Mouse (Mus musculus) MEL (cell line): Measurements from ENCODE around the gene Ero1l. TPM values are rescaled to one million over a fixed set of nuclear protein-coding genes. Genes with fewer than 3 reads are reported as not detected.

Experiments
- polyA plus RNA-seq, 2 experiments: library from polyadenylated mRNA; stranded (reverse) in 1 of 2; unstranded in 1 of 2; fragments of >175 nt in 1 of 2; fragments of >200 nt in 1 of 2; gene quantifications; 2 replicates each; pipeline versions ENCODE4 v1.2.1 to v1.2.4; 2012; ENCODE audit warnings: low replicate concordance in 2 of 2, low read depth in 1 of 2; ENCODE audit not compliant: insufficient read length in 2 of 2, insufficient read depth in 1 of 2, missing spikeins in 1 of 2
- total RNA-seq: library from RNA; depleted of rRNA; stranded (reverse); fragments of 300-350 nt; gene quantifications from 2 replicates; pipeline ENCODE4 v1.2.3, GENCODE M21; 2012; rRNA removed

Gene Ero1l
- total and polyA plus RNA-seq, 3 experiments = 42.0 to 273 (median 114) TPM

Other genes starting within 250 kb of the Ero1l start
- 0.07 TPM in 1 of 2 replicates, not detected in the other for gene Gpr137c, start 99.1 kb downstream of the Ero1l start, total RNA-seq
- gene Gpr137c, start 99.1 kb downstream of the Ero1l start, polyA plus RNA-seq = under 1 TPM in 1 of 2 experiments, not detected in 1; 0.01 TPM
- 0.07 and 0.08 TPM in 2 replicates for gene Txndc16, start 98.4 kb downstream of the Ero1l start, total RNA-seq
- under 1 TPM in 1 of 2 experiments, not detected in 1; 0.24 TPM for gene Txndc16, start 98.4 kb downstream of the Ero1l start, polyA plus RNA-seq
- 125 and 156 TPM in 2 replicates for gene Psmc6, start 11.0 kb upstream of the Ero1l start, total RNA-seq
- 100 to 1,000 TPM; 208 to 270 TPM for gene Psmc6, start 11.0 kb upstream of the Ero1l start, polyA plus RNA-seq
- gene Styx, start 32.3 kb upstream of the Ero1l start, total RNA-seq = 18.0 and 19.9 TPM in 2 replicates
- 10 to 100 TPM in 1 of 2 experiments, not detected in 1; 27.2 TPM for gene Styx, start 32.3 kb upstream of the Ero1l start, polyA plus RNA-seq
- 22.1 and 24.8 TPM in 2 replicates for gene Gnpnat1, start 86.1 kb upstream of the Ero1l start, total RNA-seq
- 10 to 100 TPM in 1 of 2 experiments, not detected in 1; 26.8 TPM for gene Gnpnat1, start 86.1 kb upstream of the Ero1l start, polyA plus RNA-seq
- not detected in 2 replicates for gene Fermt2, start 211.3 kb upstream of the Ero1l start, total RNA-seq
- not detected for gene Fermt2, start 211.3 kb upstream of the Ero1l start, polyA plus RNA-seq